Mouse (Mus musculus) neural tube, embryonic 13.5 days (tissue): ENCODE results near the gene Cpxm2. TPM values are rescaled to one million over a fixed set of nuclear protein-coding genes. Genes with fewer than 3 reads are reported as not detected.

Experiments used
- ATAC-seq: fragments of 200-750 bp; cut with Nextera tagmentation; 2 replicates; pipeline ENCODE4 v1.8.0; 2017; ENCODE audit warnings: low read depth, mild to moderate bottlenecking, moderate TSS enrichment, moderate library complexity
- H3K27ac ChIP-seq: fragments of 300-500 bp; sonication (generic); replicated peaks from 2 replicates; pipeline ENCODE4 v1.5.1; 2015; ENCODE audit warnings: moderate library complexity, mild to moderate bottlenecking, inconsistent platforms
- H3K27me3 ChIP-seq: fragments of 300-500 bp; sonication (generic); 2 replicates; pipeline ENCODE4 v1.6.1; 2015; ENCODE audit warnings: mild to moderate bottlenecking, inconsistent platforms
- H3K36me3 ChIP-seq: fragments of 300-500 bp; sonication (generic); 2 replicates; pipeline ENCODE4 v1.6.1; 2015; ENCODE audit warnings: mild to moderate bottlenecking, inconsistent platforms
- H3K4me1 ChIP-seq: fragments of 300-500 bp; sonication (generic); replicated peaks from 2 replicates; pipeline ENCODE4 v1.6.1; 2015; ENCODE audit warnings: inconsistent platforms
- H3K4me2 ChIP-seq: fragments of 300-500 bp; sonication (generic); 2 replicates; pipeline ENCODE4 v1.6.1; 2015; ENCODE audit warnings: inconsistent platforms, mild to moderate bottlenecking, moderate library complexity
- H3K4me3 ChIP-seq: fragments of 300-500 bp; sonication (generic); 2 replicates; pipeline ENCODE4 v1.5.1; 2015; ENCODE audit warnings: mild to moderate bottlenecking, inconsistent platforms
- H3K9ac ChIP-seq: fragments of 300-500 bp; sonication (generic); 2 replicates; pipeline ENCODE4 v1.6.1; 2015; ENCODE audit warnings: moderate library complexity, mild to moderate bottlenecking, inconsistent platforms
- H3K9me3 ChIP-seq: fragments of 300-500 bp; sonication (generic); 2 replicates; pipeline ENCODE4 v1.6.1; 2016; ENCODE audit warnings: inconsistent platforms
- WGBS: fragments of 180-500 bp; shearing (Covaris S2); methylation state at CpG from one replicate; pipeline ENCODE4 v1.1.7; 2015; 5-methylcytosine and 5-hydroxymethylcytosine counted together
- polyA plus RNA-seq: library from polyadenylated mRNA; unstranded; fragments of >200 nt; fragmentation: Nextera tagmentation; extraction: Ambion mirVana; gene quantifications from 2 replicates; pipeline ENCODE4 v1.2.1, GENCODE M21; 2015

Cpxm2 gene
- polyA plus RNA-seq = 1.1 TPM in 2 replicates

- no peak for ATAC-seq
- H3K27ac ChIP-seq = no peak within 1 kb of the TSS
- no peaks in the 10 kb centered on the region for H3K9me3 ChIP-seq
- peak within 1 kb of the TSS; percentile 66 for H3K9ac ChIP-seq
- peaks cover 36% of the 10 kb centered on the region for H3K27me3 ChIP-seq
- H3K4me2 ChIP-seq = peak within 1 kb of the TSS; percentile 70
- H3K4me1 ChIP-seq = peaks cover 28% of the 10 kb centered on the region
- H3K4me3 ChIP-seq = peak within 1 kb of the TSS; percentile 34
- 3% methylated on average over 42 of the region's 43 CpGs for WGBS
- no peaks in the 10 kb centered on the region for H3K36me3 ChIP-seq
Measured at GRCm38 (mm10) chr7:132154368-132154961, at the start of gene Cpxm2. TSS of gene Cpxm2 (minus strand) at chr7:132154739.

DNA sequence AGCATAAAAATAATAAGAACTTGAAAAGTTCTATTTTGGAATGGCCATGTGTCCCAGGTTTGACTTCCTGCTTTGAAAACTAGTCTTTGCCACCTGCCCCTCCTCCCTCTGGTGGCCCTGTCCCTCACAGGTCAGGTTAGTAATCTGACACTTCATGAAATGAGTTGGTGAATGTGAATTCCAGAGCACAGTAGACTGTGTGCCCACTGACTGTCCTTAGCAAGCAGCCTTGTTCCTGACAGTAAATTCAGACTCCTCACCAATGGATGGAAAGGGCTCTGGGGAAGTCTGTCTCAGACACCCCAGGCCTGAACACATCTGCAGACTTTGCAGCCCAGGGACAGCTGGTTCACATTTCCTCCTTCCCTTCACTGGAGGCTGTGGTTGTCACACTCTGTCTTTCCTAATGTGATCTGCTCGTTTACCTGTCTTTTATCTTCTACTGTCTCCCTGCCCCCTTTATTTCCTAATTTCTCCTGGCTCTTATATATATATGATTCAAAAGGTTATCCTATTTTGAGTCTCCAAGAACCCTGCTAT lies 49.6 kb upstream of the Cpxm2 start:
- no peak overlapping the region for H3K4me2 ChIP-seq
- WGBS = 63% methylated on average over 1 of the region's 1 CpGs
- peaks cover 9% of the 10 kb centered on the region; the same call in 1 of the 2 replicates for H3K4me1 ChIP-seq
- H3K9me3 ChIP-seq = no peaks in the 10 kb centered on the region
- no peak overlapping the region for H3K9ac ChIP-seq
- no peak overlapping the region for H3K4me3 ChIP-seq
- ATAC-seq = no peak
- no peaks in the 10 kb centered on the region for H3K27me3 ChIP-seq
- H3K27ac ChIP-seq = no peak overlapping the region
- H3K36me3 ChIP-seq = no peaks in the 10 kb centered on the region

DNA sequence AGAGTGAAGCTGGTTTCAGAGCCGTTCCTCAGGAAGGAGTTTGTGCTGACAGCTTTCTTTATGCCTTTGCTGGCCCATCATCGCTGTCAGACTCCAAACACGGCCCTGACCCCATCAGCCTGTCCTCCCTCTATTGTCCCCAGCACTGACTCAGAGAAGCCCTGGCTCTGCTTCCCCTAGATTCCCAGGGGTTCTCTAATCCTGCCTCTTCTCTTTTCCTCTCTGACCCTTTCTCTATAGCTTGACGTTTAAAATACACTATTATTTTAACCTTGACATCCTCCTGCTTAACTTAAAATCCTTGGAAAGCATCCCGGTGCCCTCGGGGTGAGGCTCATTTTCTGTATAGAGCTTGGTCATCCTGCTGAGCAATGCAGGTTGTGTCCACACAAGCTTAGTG lies 45.1 kb upstream of the Cpxm2 start:
- no peak for ATAC-seq

DNA sequence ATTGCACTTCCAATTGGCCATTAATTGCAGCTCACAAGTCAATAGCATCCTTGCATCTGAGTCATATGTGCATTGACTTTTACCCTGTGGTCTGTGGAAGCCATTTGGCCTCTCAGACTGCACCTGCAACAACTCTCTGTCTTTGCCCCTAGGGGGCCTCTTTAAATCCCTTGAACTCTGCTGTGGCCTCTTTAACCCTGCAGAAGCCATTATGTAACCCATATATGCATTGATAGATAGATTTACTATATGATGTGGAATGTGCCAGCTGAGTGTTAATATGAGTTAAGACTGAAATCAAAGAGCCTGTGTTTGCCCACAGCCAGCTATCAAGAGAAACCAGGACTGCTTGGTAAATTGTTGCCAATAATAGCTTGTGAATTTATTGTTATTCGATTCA lies 44.3 kb upstream of the Cpxm2 start:
- WGBS = 77% methylated on average over 1 of the region's 1 CpGs
- Histone ChIP-seq H3K9ac (no peak overlapping the region), H3K9me3 (no peaks in the 10 kb centered on the region), H3K27ac (no peak overlapping the region), H3K4me1 (peaks cover 10% of the 10 kb centered on the region; the same call in 1 of the 2 replicates), H3K27me3 (0 out of 2 replicates have a peak, but pooled peaks cover 4% of the 10 kb centered on the region), H3K4me2 (no peak overlapping the region), H3K4me3 (no peak overlapping the region), H3K36me3 (no peaks in the 10 kb centered on the region)
- no peak for ATAC-seq

More for the DNA sequence above, 45.1 kb upstream of the Cpxm2 start:
- H3K36me3 ChIP-seq = no peaks in the 10 kb centered on the region
- H3K9me3 ChIP-seq = no peaks in the 10 kb centered on the region
- H3K27me3 ChIP-seq = 0 out of 2 replicates have a peak, but pooled peaks cover 4% of the 10 kb centered on the region
- no peak overlapping the region for H3K4me3 ChIP-seq
- 48% methylated on average over 6 of the region's 6 CpGs for WGBS
- no peak overlapping the region for H3K4me2 ChIP-seq
- H3K9ac ChIP-seq = no peak overlapping the region
- H3K27ac ChIP-seq = no peak overlapping the region
- H3K4me1 ChIP-seq = peaks cover 17% of the 10 kb centered on the region; the same call in 1 of the 2 replicates

- H3K4me1 ChIP-seq = peaks cover 10% of the 10 kb centered on the region; the same call in 1 of the 2 replicates
- H3K9ac ChIP-seq = no peak overlapping the region
- 51% methylated on average over 7 of the region's 7 CpGs for WGBS
- no peaks in the 10 kb centered on the region for H3K9me3 ChIP-seq
- no peak for ATAC-seq
- H3K27ac ChIP-seq = no peak overlapping the region
- H3K27me3 ChIP-seq = 0 out of 2 replicates have a peak, but pooled peaks cover 4% of the 10 kb centered on the region
- no peak overlapping the region for H3K4me2 ChIP-seq
- no peak overlapping the region for H3K4me3 ChIP-seq
- no peaks in the 10 kb centered on the region for H3K36me3 ChIP-seq
Measured at GRCm38 (mm10) chr7:132197817-132198475, 43.4 kb upstream of the Cpxm2 start.

- Histone ChIP-seq H3K4me2 (no peak overlapping the region), H3K27ac (no peak overlapping the region), H3K9me3 (no peaks in the 10 kb centered on the region), H3K36me3 (no peaks in the 10 kb centered on the region), H3K4me3 (no peak overlapping the region), H3K27me3 (0 out of 2 replicates have a peak, but pooled peaks cover 4% of the 10 kb centered on the region), H3K4me1 (peaks cover 10% of the 10 kb centered on the region; the same call in 1 of the 2 replicates), H3K9ac (no peak overlapping the region)
- 93% methylated on average over 1 of the region's 1 CpGs for WGBS
- ATAC-seq = no peak
Measured at GRCm38 (mm10) chr7:132196581-132196980, 42.0 kb upstream of the Cpxm2 start.

DNA sequence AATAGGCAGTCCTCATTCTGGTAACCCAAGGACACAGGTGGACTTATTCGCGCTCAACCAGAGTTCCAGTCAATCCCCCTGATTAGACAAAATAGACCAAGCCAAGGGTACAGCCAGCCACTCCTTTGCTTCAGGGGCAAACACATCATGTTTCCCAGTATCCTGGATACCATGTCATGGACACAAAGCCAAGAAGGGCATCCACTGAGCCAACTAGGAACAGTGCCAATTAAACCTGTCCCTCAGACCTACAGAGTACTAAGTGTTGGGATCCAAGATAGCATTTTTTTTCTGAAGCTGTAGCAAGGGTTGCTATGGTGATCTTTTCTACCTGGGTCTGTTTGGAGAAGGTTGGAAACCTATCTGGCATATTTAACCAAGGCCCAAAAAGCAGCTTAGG lies 39.1 kb upstream of the Cpxm2 start:
- 98% methylated on average over 2 of the region's 2 CpGs for WGBS
- Histone ChIP-seq H3K4me2 (no peak overlapping the region), H3K9me3 (peaks cover 3% of the 10 kb centered on the region; the same call in 1 of the 2 replicates), H3K4me1 (peaks cover 7% of the 10 kb centered on the region; the same call in 1 of the 2 replicates), H3K4me3 (no peak overlapping the region), H3K27ac (no peak overlapping the region), H3K36me3 (no peaks in the 10 kb centered on the region), H3K27me3 (peaks cover 4% of the 10 kb centered on the region), H3K9ac (no peak overlapping the region)
- no peak for ATAC-seq

- H3K4me1 ChIP-seq = peaks cover 18% of the 10 kb centered on the region
- no peak overlapping the region for H3K9ac ChIP-seq
- ATAC-seq = no peak
- H3K4me2 ChIP-seq = no peak overlapping the region
- peaks cover 9% of the 10 kb centered on the region for H3K27me3 ChIP-seq
- 73% methylated on average over 3 of the region's 3 CpGs for WGBS
- peaks cover 3% of the 10 kb centered on the region; the same call in 1 of the 2 replicates for H3K9me3 ChIP-seq
- H3K4me3 ChIP-seq = no peak overlapping the region
- H3K27ac ChIP-seq = no peak overlapping the region
- H3K36me3 ChIP-seq = no peaks in the 10 kb centered on the region
Measured at GRCm38 (mm10) chr7:132187456-132187855, 32.9 kb upstream of the Cpxm2 start.

DNA sequence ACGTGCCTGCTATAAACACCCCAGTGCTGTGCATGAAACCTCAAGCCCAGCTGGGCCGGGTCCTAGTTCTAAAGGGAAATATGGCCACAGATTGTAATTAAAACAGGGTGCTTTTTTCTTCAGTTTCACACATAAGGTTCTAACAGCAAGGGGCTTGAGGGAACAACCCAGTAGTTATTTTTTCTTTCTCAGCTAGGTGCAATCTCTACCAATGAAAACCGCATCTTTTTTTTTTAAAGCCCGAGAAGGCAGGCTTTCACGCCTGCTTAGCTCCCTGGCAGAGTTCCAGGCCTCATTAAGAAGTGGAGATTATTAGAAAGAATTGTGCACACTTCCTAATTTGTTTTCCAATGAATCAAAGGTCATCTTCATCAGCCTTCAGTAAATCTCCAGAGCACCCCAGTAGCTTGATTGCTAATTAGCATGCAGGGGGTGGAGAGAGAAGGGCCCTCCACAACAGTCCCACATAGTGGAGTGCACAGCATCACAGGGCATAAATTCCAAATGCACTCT lies 29.4 kb upstream of the Cpxm2 start:
- Histone ChIP-seq H3K27ac (peak overlapping the region; percentile 76), H3K9ac (no peak overlapping the region), H3K9me3 (no peaks in the 10 kb centered on the region), H3K36me3 (no peaks in the 10 kb centered on the region), H3K4me1 (peaks cover 18% of the 10 kb centered on the region), H3K4me3 (no peak overlapping the region), H3K4me2 (no peak overlapping the region), H3K27me3 (peaks cover 9% of the 10 kb centered on the region)
- ATAC-seq = peak; percentile 90
- 38% methylated on average over 5 of the region's 5 CpGs for WGBS

DNA sequence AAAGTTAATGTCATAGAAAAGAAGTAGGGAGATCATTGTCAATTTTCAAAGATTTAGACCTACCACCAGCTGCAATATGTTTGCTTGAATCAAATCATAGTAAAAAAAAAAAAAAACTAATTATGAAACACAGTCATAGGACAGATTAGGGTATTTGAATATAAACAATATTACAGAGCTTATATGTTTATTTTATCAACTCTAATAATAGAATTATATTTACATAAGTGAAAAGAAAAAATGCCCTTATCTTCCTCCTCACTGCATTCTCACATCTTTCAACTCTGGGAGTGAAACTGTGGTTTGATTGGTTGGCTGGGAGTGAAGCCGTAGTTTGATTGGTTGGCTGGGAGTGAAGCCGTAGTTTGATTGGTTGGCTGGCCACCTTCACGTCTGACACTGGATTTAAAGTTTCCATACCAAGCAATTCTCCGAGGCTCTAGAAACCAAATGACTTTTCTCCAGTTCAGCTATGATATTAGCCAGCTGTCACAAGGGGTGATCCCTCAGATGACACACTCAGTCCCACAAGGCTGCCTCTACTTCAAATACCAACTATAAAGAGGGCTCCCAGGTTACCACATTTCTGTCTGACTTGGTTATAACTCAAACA lies 27.2 kb upstream of the Cpxm2 start:
- Histone ChIP-seq H3K9ac (no peak overlapping the region), H3K27ac (no peak overlapping the region), H3K4me3 (no peak overlapping the region), H3K4me2 (no peak overlapping the region), H3K9me3 (no peaks in the 10 kb centered on the region), H3K36me3 (no peaks in the 10 kb centered on the region), H3K27me3 (peaks cover 2% of the 10 kb centered on the region; the same call in 1 of the 2 replicates), H3K4me1 (peaks cover 18% of the 10 kb centered on the region)
- 91% methylated on average over 4 of the region's 4 CpGs for WGBS
- ATAC-seq = no peak

DNA sequence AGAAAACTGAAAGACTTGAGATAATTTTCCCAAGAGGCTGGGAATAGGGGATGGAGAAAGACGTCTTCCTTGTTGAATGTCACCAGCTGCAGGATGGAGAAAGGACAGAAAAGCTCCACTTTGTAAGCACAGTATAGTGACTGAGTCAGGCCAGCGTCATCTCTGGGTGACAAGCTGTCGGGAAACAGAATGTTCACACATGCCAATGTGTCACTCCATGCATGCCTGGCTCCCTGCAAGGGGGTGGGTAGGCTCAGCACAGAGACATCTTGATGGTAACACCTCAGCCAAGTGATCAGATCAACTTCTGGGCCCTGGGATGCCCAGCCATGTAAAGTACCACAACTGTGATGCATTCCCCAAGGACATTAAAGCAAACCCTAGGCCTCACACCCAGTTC lies 26.5 kb upstream of the Cpxm2 start:
- no peak overlapping the region for H3K4me3 ChIP-seq
- WGBS = 92% methylated on average over 3 of the region's 3 CpGs
- no peak overlapping the region for H3K9ac ChIP-seq
- no peaks in the 10 kb centered on the region for H3K36me3 ChIP-seq
- H3K9me3 ChIP-seq = no peaks in the 10 kb centered on the region
- H3K27ac ChIP-seq = no peak overlapping the region
- peaks cover 18% of the 10 kb centered on the region for H3K4me1 ChIP-seq
- no peak for ATAC-seq
- no peaks in the 10 kb centered on the region; the same call in 1 of the 2 replicates for H3K27me3 ChIP-seq
- no peak overlapping the region for H3K4me2 ChIP-seq

DNA sequence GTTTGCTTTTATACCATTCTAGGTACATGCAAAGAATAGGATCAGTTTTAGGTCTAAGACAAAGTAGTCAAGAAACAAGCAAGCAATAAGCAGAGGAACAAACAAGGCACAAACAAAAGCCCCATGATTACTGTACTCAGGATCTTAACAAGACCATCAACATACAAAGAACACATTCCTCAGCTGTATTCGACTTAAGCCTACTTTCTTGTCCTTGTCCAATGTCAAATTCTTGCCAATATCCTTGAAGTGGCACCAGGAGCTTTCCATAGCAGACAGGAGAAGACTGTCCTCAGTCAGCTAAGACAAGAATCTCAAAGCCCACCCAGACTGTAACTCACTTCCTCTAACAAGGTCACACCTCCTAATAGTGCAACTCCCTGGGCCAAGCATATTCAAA lies 24.5 kb upstream of the Cpxm2 start:
- Histone ChIP-seq H3K27ac (no peak overlapping the region), H3K9ac (no peak overlapping the region), H3K27me3 (no peaks in the 10 kb centered on the region), H3K4me2 (no peak overlapping the region), H3K4me3 (no peak overlapping the region), H3K4me1 (peaks cover 9% of the 10 kb centered on the region), H3K9me3 (no peaks in the 10 kb centered on the region), H3K36me3 (no peaks in the 10 kb centered on the region)
- ATAC-seq = no peak
- WGBS = 40% methylated on average over 1 of the region's 1 CpGs
